Mouse (Mus musculus) layer of hippocampus, postnatal 10 days (tissue): Measurements from ENCODE around the gene Mpp3. TPM values are rescaled to one million over a fixed set of nuclear protein-coding genes. Genes with fewer than 3 reads are reported as not detected.
A peak's percentile ranks its signal among the peaks of the same experiment; 100 is the strongest.

ENCODE experiments used
- DNase-seq, 2 experiments: peaks; one replicate each; pipeline ENCODE4 v3.0.0; 2021; ENCODE audit warnings: low spot score in 2 of 2
- long read RNA-seq: library from polyadenylated mRNA; stranded (forward); transcript quantifications from one replicate; pipeline ENCODE4 v2.0.0, GENCODE M21; 2023
- total RNA-seq, 2 experiments: library from RNA; stranded (reverse); gene quantifications; 2 replicates each; pipeline ENCODE4 v1.2.3; 2021

Mpp3 gene
- total RNA-seq, result 10 to 100 TPM; 70.1 to 79.5 TPM
- long read RNA-seq, transcript Mpp3-201 (19 exons, 2,848 nt), result major isoform, 42 of 77 reads
- long read RNA-seq, partial matches to known transcripts, result 13 of 77 reads
- long read RNA-seq, other reads (novel, unspliced or antisense), result 19 of 77 reads

- DNase-seq, result no peak
Measured at GRCm38 (mm10) chr11:102028087-102028816, at the start of gene Mpp3. Mpp3 (minus strand) TSS chr11:102028461.

DNA sequence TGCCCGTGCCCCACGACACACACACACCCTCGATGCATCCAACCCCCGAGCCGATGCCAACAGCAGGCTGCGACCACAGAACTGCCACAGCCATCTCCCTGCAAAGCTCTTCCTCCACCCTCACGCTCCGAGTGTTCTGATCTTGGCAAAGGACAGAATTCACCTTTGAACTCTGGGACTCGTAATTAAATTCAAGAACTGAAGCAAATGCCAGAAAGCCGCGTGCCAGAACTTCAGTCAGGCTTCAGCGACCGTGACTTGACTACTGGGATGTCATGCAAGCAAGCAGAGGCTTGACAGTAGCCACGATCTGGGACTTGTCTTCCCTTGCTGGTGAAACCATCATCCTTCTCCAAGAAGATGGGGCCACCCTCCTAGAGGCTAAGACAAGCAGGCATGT lies 45.5 kb upstream of the Mpp3 start:
- no peak for DNase-seq

DNA sequence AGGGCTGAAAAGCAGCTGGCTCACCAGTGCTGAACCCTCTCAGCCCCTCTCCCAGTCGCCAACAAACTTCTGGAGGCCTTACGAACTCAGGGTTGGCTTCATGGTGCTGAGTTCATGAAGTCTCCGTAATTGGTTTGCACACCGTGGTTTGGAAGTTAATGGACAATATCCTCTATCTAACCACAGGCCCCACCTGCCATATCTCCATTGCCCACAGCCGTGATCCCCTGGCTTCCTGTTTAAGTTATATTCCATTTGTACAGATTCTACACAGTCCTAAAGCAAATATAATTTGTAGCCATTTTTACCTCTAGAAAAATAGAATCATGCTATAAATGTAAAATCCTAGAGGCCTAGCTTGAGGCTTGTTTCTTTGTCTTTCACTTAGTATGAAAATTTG lies 44.5 kb upstream of the Mpp3 start:
- no peak for DNase-seq

DNA sequence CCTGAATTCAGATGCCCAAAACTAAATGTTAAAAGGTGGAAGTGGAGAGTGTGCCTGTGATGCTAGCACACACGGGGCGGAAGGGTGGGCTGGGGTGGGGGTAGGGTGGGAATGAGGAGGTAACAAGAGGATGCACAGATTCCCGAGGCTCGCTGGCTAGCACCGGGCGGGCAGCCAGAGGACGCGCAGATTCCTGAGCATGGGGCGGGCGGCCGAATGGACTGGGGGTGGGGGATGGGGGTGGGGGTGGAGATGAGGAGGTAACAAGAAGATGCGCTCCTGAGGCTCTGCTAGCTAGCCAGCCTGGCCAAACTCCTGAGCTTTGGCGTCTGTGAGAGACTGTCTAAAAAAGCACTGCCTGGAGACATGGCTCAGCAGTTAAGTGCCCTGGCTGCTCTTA lies 42.2 kb upstream of the Mpp3 start:
- no peak for DNase-seq

DNA sequence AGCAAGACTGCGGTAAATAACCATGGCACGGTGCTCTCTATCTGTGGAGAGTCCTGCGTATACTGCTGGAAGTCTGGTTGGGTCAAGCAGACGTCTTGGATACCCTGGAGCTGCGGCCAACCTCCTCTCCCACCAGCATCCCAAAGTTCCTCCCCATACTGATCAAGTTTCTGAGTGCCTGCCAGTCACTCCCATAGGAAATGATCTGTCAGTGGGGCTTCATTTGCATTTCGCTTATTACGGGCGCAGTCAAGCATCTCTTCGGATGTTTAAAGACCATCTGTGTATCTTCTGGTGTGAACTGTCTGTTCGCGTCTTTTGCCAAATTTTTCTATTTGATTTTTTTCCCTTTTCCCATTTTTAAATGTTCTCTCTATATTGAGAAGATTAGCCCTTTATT lies 41.4 kb upstream of the Mpp3 start:
- no peak for DNase-seq

- DNase-seq, result no peak
Measured at GRCm38 (mm10) chr11:102068969-102069368, 40.7 kb upstream of the Mpp3 start.

- DNase-seq, result no peak
Measured at GRCm38 (mm10) chr11:102063076-102063475, 34.8 kb upstream of the Mpp3 start.

GRCm38 (mm10) chr11:102061941-102062473 lies 33.7 kb upstream of the Mpp3 start:
- no peak for DNase-seq

DNA sequence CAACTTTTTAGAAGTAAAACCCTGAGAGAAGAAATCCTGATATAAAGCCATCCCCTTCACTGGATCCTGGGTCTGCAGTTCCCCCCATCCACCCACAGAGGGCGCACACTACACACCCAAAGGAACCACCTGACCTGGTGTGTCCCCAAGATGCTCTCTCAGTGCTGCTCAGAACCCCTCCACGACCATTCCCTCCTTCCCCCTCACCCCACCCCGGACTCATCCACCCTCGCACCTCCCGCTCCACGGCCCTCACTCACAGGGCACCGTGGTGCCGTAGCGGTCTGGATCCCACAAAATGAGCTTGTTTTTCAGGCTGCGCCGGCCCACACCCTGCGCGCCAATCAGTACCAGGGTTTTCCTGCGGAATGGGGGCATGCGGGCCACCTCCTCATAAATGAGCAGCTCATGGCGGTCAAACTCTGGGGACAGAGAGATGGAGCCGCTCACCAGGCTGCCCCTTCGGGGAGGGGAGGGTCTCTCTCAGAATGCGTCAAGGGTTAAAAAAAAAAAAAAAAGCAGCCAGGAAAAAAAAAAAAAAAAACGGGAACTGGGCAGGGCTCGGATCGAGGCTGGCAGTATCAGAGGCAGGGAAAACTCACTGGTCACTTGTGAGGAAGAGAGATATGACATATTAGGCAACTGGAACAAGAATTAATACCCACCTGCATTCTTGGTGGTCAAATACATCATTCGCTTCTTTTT lies 33.1 kb upstream of the Mpp3 start:
- DNase-seq, result peak; percentile 88 to 90

- DNase-seq, result peak; percentile 66 to 70
Measured at GRCm38 (mm10) chr11:102053847-102054246, 25.6 kb upstream of the Mpp3 start.

GRCm38 (mm10) chr11:102053183-102053582 lies 24.9 kb upstream of the Mpp3 start:
- DNase-seq, result no peak

GRCm38 (mm10) chr11:102052697-102053096 lies 24.4 kb upstream of the Mpp3 start:
- no peak for DNase-seq

DNA sequence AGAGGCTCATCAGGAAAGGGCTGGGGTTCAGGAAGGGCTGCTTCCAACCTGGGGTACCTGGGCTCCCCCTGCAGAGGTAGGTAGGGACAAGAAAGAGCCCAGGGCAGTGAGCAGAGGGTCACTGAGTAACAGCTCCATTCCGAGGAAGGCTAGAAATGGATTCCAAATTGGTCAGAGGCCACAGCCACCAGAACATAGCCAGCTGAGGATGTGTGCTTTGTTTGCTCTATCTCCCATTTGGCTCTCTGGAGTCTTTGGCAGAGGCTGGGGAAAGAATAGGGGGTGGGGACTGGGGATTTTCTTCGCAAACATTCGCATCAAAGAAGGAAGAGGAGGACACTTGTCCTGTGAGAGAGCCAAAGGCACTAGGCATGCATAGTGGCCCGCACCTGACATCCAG lies 23.7 kb upstream of the Mpp3 start:
- DNase-seq, result no peak

- DNase-seq, result no peak
Measured at GRCm38 (mm10) chr11:102051541-102051940, 23.3 kb upstream of the Mpp3 start.

DNA sequence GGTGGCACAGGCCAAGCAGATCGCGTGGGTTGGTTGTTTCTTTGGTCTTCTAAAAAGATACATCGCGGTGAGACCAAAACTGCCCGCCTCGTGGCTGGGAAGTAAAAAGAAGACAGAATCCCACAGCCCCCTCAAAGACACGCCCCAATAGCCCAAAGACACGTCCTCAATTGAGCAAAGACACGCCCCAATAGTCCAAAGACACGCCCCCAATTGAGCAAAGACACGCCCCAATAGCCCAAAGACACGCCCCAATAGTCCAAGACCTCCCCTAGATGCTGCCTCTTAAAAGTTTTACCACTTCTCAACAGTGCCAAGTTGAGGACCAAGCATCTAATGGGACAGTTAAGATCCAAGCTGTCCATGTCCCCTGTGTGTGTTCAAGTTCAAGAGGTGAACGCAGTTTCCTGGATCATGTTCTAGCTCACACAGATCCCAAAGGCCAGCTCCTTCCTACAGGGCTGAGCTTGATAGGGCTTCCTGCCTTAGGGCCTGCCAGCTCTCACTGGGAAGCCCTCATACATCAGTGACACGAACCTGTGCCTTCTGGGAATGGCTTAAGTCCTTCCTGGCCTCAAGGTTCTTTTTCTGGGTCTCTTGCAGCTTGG lies 21.7 kb upstream of the Mpp3 start:
- DNase-seq, result no peak

- DNase-seq, result no peak
Measured at GRCm38 (mm10) chr11:102046607-102047006, 18.3 kb upstream of the Mpp3 start.

GRCm38 (mm10) chr11:102044691-102045212 lies 16.5 kb upstream of the Mpp3 start:
- DNase-seq, result no peak

- no peak for DNase-seq
Measured at GRCm38 (mm10) chr11:102043381-102043780, 15.1 kb upstream of the Mpp3 start.

- DNase-seq, result no peak
Measured at GRCm38 (mm10) chr11:102042971-102043370, 14.7 kb upstream of the Mpp3 start.

GRCm38 (mm10) chr11:102041350-102041949 lies 13.2 kb upstream of the Mpp3 start, which contains the start of gene Cd300lg:
Cd300lg (plus strand) TSS chr11:102041509.
- DNase-seq, result no peak

- no peak for DNase-seq
Measured at GRCm38 (mm10) chr11:102040646-102041045, 12.4 kb upstream of the Mpp3 start.
